Mouse (Mus musculus): ENCODE results near the gene Syce1l.

GRCm38 (mm10) chr8:113643479-113644210 is 632 bp downstream of the Syce1l start:
- TF ChIP-seq EP300 (IDR thresholded peaks at IDR 0.05; ENCODE audit: low read depth) (no peak), CTCF (IDR thresholded peaks at IDR 0.05; ENCODE audit: low read depth) (no peak)

All from liver, embryonic 14.5 days (tissue).